ENCODE assay signal across 8 mouse cellular contexts in the genomic region with DNA sequence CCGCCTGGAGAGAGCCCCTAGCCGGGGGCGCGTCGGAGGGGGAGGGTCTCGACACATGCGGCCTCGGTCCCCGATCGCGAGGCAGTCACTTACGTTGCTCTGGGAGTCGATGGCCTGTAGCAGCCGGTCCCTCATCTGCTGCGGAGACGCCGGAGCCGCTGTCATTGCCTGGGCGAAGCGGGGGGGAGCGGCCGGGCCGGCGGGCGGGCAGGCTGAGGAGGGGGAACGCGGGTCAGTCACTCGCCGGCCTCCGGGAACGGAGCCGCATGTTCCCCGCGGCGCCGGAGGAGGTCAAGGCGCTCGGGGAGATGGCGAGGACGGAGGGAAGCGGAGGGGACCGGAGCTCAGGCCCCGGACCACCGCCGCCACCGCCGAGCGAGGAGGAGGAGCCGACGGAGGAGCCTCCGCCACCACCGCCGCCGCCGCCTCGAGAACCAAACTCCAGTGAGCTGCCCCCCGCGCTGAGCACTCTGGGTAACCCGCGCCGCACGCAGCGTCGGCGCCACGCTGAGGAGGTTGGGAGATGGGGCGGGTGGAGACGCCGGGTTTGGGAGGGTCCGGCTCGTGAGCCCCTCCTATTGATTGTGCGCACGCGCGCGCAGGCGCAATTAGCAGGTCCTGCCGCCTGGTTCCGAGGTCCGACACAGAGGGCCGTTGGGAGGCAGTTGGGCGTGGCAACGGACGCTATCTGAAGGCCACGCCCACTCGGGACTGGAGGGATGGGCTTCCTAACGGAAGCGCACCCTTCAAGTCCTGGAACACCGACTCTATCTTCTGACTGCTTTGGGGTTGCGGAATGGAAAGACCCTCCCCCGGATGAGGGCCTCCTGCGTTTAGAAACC. TPM values are rescaled to one million over a fixed set of nuclear protein-coding genes. Genes with fewer than 3 reads are reported as not detected.
DNase-seq lines count a peak whose midpoint lies in the region; ATAC-seq and TF ChIP-seq lines count a peak whose summit lies in the region.

A gene (minus strand): TSS at position 469 of the 842 bp plus-strand sequence.

- H3K9me3 ChIP-seq in embryonic facial prominence, embryonic 13.5 days, result no peaks in the 10 kb centered on the region
- no peaks in the 10 kb centered on the region for H3K9me3 ChIP-seq in limb, embryonic 12.5 days
- H3K9me3 ChIP-seq in midbrain, embryonic 15.5 days, result no peaks in the 10 kb centered on the region

- H3K4me2 ChIP-seq in embryonic facial prominence, embryonic 13.5 days, result peak within 1 kb of the TSS; percentile 90
- H3K4me2 ChIP-seq in limb, embryonic 12.5 days, result peak within 1 kb of the TSS; percentile 93
- H3K4me2 ChIP-seq in midbrain, embryonic 15.5 days, result peak within 1 kb of the TSS; percentile 97

- TF ChIP-seq POLR2A in kidney, adult 2 months (IDR thresholded peaks at IDR 0.05; ENCODE audit: low read depth, low read length), result no peak
- TF ChIP-seq POLR2A in spleen, adult 2 months (IDR thresholded peaks at IDR 0.05; ENCODE audit: low read depth, low read length), result no peak; the same call in 1 of the 2 replicates

- peaks cover 28% of the 10 kb centered on the region for H3K4me1 ChIP-seq in embryonic facial prominence, embryonic 13.5 days
- H3K4me1 ChIP-seq in kidney, adult 2 months (ENCODE audit: control insufficient read depth, insufficient read depth, low read length), result peaks cover 3% of the 10 kb centered on the region; the same call in 1 of the 2 replicates
- H3K4me1 ChIP-seq in limb, embryonic 12.5 days (replicated peaks), result peaks cover 15% of the 10 kb centered on the region
- peaks cover 40% of the 10 kb centered on the region for H3K4me1 ChIP-seq in midbrain, embryonic 15.5 days
- peaks cover 11% of the 10 kb centered on the region for H3K4me1 ChIP-seq in spleen, adult 2 months (ENCODE audit: control insufficient read depth, insufficient read depth, insufficient read length)

- H3K4me3 ChIP-seq in embryonic facial prominence, embryonic 13.5 days, result peak within 1 kb of the TSS; percentile 96
- H3K4me3 ChIP-seq in kidney, adult 2 months (ENCODE audit: insufficient read depth, low read depth, low read length), result peak within 1 kb of the TSS; percentile 79
- H3K4me3 ChIP-seq in limb, embryonic 12.5 days (replicated peaks), result peak within 1 kb of the TSS; percentile 97
- peak within 1 kb of the TSS; percentile 84 for H3K4me3 ChIP-seq in midbrain, embryonic 15.5 days
- H3K4me3 ChIP-seq in spleen, adult 2 months (ENCODE audit: extremely low read depth, insufficient read depth, insufficient read length), result peak within 1 kb of the TSS; percentile 65

- H3K36me3 ChIP-seq in embryonic facial prominence, embryonic 13.5 days, result peaks cover 18% of the 10 kb centered on the region
- H3K36me3 ChIP-seq in kidney, adult 2 months (ENCODE audit: control insufficient read depth, insufficient read depth, low read length), result no peaks in the 10 kb centered on the region; the same call in 1 of the 2 replicates
- H3K36me3 ChIP-seq in limb, embryonic 12.5 days, result peaks cover 18% of the 10 kb centered on the region
- no peaks in the 10 kb centered on the region for H3K36me3 ChIP-seq in midbrain, embryonic 15.5 days (replicated peaks)
- no peaks in the 10 kb centered on the region for H3K36me3 ChIP-seq in spleen, adult 2 months (ENCODE audit: control insufficient read depth, insufficient read depth, low read length)

- peak; percentile 97 for ATAC-seq in embryonic facial prominence, embryonic 13.5 days (ENCODE audit: insufficient number of reproducible peaks, insufficient read depth, low FRiP score, low TSS enrichment, low read depth)
- ATAC-seq in limb, embryonic 12.5 days (ENCODE audit: insufficient number of reproducible peaks, insufficient read depth, low FRiP score, low TSS enrichment, low read depth), result peak; percentile 93
- peak; percentile 96 for ATAC-seq in midbrain, embryonic 15.5 days (replicated peaks)

- H3K27ac ChIP-seq in embryonic facial prominence, embryonic 13.5 days, result peak within 1 kb of the TSS; percentile 97
- peak within 1 kb of the TSS; percentile 67 for H3K27ac ChIP-seq in kidney, adult 2 months (ENCODE audit: insufficient read depth, low read depth, low read length)
- H3K27ac ChIP-seq in limb, embryonic 12.5 days, result peak within 1 kb of the TSS; percentile 96
- peak within 1 kb of the TSS; percentile 89 for H3K27ac ChIP-seq in midbrain, embryonic 15.5 days
- peak within 1 kb of the TSS; percentile 62 for H3K27ac ChIP-seq in spleen, adult 2 months (ENCODE audit: insufficient read depth, low read length)

- peak within 1 kb of the TSS; percentile 99 for H3K9ac ChIP-seq in embryonic facial prominence, embryonic 13.5 days
- H3K9ac ChIP-seq in limb, embryonic 12.5 days (replicated peaks), result peak within 1 kb of the TSS; percentile 97
- H3K9ac ChIP-seq in midbrain, embryonic 15.5 days, result peak within 1 kb of the TSS; percentile 95

- WGBS in embryonic facial prominence, embryonic 13.5 days, result under 1% methylated on average over 85 of the region's 92 CpGs
- under 1% methylated on average over 88 of the region's 92 CpGs for WGBS in kidney, adult 2 months
- WGBS in limb, embryonic 12.5 days, result under 1% methylated on average over 92 of the region's 92 CpGs
- WGBS in midbrain, embryonic 15.5 days, result under 1% methylated on average over 75 of the region's 92 CpGs
- WGBS in spleen, adult 2 months, result under 1% methylated on average over 92 of the region's 92 CpGs

- no peak for TF ChIP-seq CTCF in kidney, adult 2 months (conservative IDR thresholded peaks at IDR 0.05; ENCODE audit: insufficient read depth, insufficient read length, low read depth, low read length)
- TF ChIP-seq CTCF in spleen, adult 2 months (IDR thresholded peaks at IDR 0.05; ENCODE audit: extremely low read depth, insufficient read depth, insufficient read length, insufficient replicate concordance), result no peak

- H3K27me3 ChIP-seq in embryonic facial prominence, embryonic 13.5 days, result no peaks in the 10 kb centered on the region
- no peaks in the 10 kb centered on the region for H3K27me3 ChIP-seq in kidney, adult 2 months (replicated peaks; ENCODE audit: control insufficient read depth, insufficient read depth, low read length)
- no peaks in the 10 kb centered on the region for H3K27me3 ChIP-seq in limb, embryonic 12.5 days
- H3K27me3 ChIP-seq in midbrain, embryonic 15.5 days (replicated peaks), result no peaks in the 10 kb centered on the region
- no peaks in the 10 kb centered on the region for H3K27me3 ChIP-seq in spleen, adult 2 months (ENCODE audit: control insufficient read depth, insufficient read depth, low read length)

- peak; percentile 99 for DNase-seq in 3134 (ENCODE audit: extremely low read depth, insufficient read length, low spot score)
- peak; percentile 98 to 99 for DNase-seq in adrenal gland, postnatal 36 days
- peak; percentile 97 to 99 for DNase-seq in heart, adult 18-20 months
- DNase-seq in kidney, adult 2 months, result peak; percentile 99
- DNase-seq in spleen, adult 2 months (ENCODE audit: low read depth in 1 of 2, low spot score in 2 of 2), result peak; percentile 93 to 97

RNA-seq across cellular contexts. Expression of the gene that starts here (rescaled TPM):
- 10 to 100 TPM in 1 of 2 experiments, 1 to 10 TPM in 1; 9.7 to 11.3 TPM for total RNA-seq in adrenal gland, postnatal 36 days (2021)
- 20.1 and 20.4 TPM in 2 replicates for polyA plus RNA-seq in embryonic facial prominence, embryonic 13.5 days (2015; fragmentation: Nextera tagmentation; extraction: Ambion mirVana)
- total RNA-seq in heart, adult 18-20 months (2021), result 1 to 10 TPM; 7.3 to 9.8 TPM
- polyA plus RNA-seq in kidney, adult 2 months (2012; rRNA removed), result 6.1 and 7.9 TPM in 2 replicates
- polyA plus RNA-seq in limb, embryonic 12.5 days (2016; fragmentation: Nextera tagmentation; extraction: Ambion mirVana), result 20.2 and 21.4 TPM in 2 replicates
- polyA plus RNA-seq in midbrain, embryonic 15.5 days (2015; fragmentation: Nextera tagmentation; extraction: Ambion mirVana), result 19.1 and 20.3 TPM in 2 replicates
- 11.2 and 16.7 TPM in 2 replicates for polyA plus RNA-seq in spleen, adult 2 months (2012; rRNA removed)

Comparison
In these comparisons a context has a peak if more than half of its experiments do, and no peak if none do; other contexts are left out.
1. Peak in every context shown above with its lines: DNase-seq, ATAC-seq, H3K4me3 ChIP-seq and H3K27ac ChIP-seq.